Mouse (Mus musculus): Measurements from ENCODE around the gene Ctf1.

The Ctf1 gene

GRCm38 (mm10) chr7:127766851-127767609 lies 54.5 kb downstream of the Ctf1 start:
- peak in 1 of 2 experiments; percentile 29 for DNase-seq (ENCODE audit: inconsistent age in 2 of 2, low spot score in 1 of 2)

All from adrenal gland, adult (tissue).